Mouse (Mus musculus) midbrain, postnatal 0 days (tissue): ENCODE data around the gene Irs2. TPM values are rescaled to one million over a fixed set of nuclear protein-coding genes. Genes with fewer than 3 reads are reported as not detected.
A peak's percentile ranks its signal among the peaks of the same experiment; 100 is the strongest.

Source experiments
- ATAC-seq: fragments of 200-750 bp; cut with Nextera tagmentation; 2 replicates; pipeline ENCODE4 v1.8.0; 2017; ENCODE audit warnings: moderate number of reproducible peaks, mild to moderate bottlenecking, moderate TSS enrichment, moderate library complexity; ENCODE audit not compliant: low FRiP score
- DNase-seq: peaks from one replicate; pipeline ENCODE4 v3.0.0-alpha.2; 2015; ENCODE audit warnings: low spot score
- H3K27ac ChIP-seq: fragments of 300-500 bp; sonication (generic); 2 replicates; pipeline ENCODE4 v1.5.1; 2014; ENCODE audit warnings: low read depth, mild to moderate bottlenecking, low read length, mixed read lengths
- H3K27me3 ChIP-seq: fragments of 300-500 bp; sonication (generic); 2 replicates; pipeline ENCODE4 v1.6.1; 2014; ENCODE audit warnings: low read length, control low read depth, mixed read lengths; ENCODE audit not compliant: insufficient read depth
- H3K36me3 ChIP-seq: fragments of 300-500 bp; sonication (generic); 2 replicates; pipeline ENCODE4 v1.6.1; 2014; ENCODE audit warnings: low read length, control low read depth, mixed read lengths; ENCODE audit not compliant: insufficient read depth
- H3K4me1 ChIP-seq: fragments of 300-500 bp; sonication (generic); 2 replicates; pipeline ENCODE4 v1.6.1; 2014; ENCODE audit warnings: mild to moderate bottlenecking, control low read depth, antibody characterized with exemption, low read length, mixed read lengths; ENCODE audit not compliant: insufficient read depth
- H3K4me2 ChIP-seq: fragments of 300-500 bp; sonication (generic); 2 replicates; pipeline ENCODE4 v1.6.1; 2014; ENCODE audit warnings: low read depth, mild to moderate bottlenecking, low read length, mixed read lengths; ENCODE audit not compliant: poor library complexity, severe bottlenecking
- H3K4me3 ChIP-seq: fragments of 300-500 bp; sonication (generic); 2 replicates; pipeline ENCODE4 v1.5.1; 2014; ENCODE audit warnings: low read depth, mild to moderate bottlenecking, low read length, moderate library complexity
- H3K9ac ChIP-seq: fragments of 300-500 bp; sonication (generic); replicated peaks from 2 replicates; pipeline ENCODE4 v1.6.1; 2014; ENCODE audit warnings: mild to moderate bottlenecking, low read length, moderate library complexity, mixed read lengths; ENCODE audit not compliant: poor library complexity, severe bottlenecking
- H3K9me3 ChIP-seq: fragments of 300-500 bp; sonication (generic); 2 replicates; pipeline ENCODE4 v1.6.1; 2016; ENCODE audit warnings: low read length, control low read depth
- CTCF ChIP-seq: IDR thresholded peaks from 2 replicates; pipeline ENCODE4 v1.5.1; 2016; ENCODE audit warnings: antibody characterized with exemption, mild to moderate bottlenecking
- WGBS: fragments of 180-500 bp; shearing (Covaris S2); extraction: QIAGEN DNeasy Blood & Tissue Kit; methylation state at CpG from one replicate; pipeline ENCODE4 v1.1.7; 2014; 5-methylcytosine and 5-hydroxymethylcytosine counted together
- polyA plus RNA-seq: library from polyadenylated mRNA; unstranded; fragments of >200 nt; fragmentation: Nextera tagmentation; extraction: Ambion mirVana; gene quantifications from 2 replicates; pipeline ENCODE4 v1.2.1, GENCODE M21; 2015
- total RNA-seq: library from RNA; depleted of rRNA; stranded (reverse); fragments of >200 nt; gene quantifications from 2 replicates; pipeline ENCODE4 v1.2.3, GENCODE M21; 2014

The Irs2 gene
- total and polyA plus RNA-seq, 2 experiments from 2014 or later, result 5.6 to 40.4 TPM

DNA sequence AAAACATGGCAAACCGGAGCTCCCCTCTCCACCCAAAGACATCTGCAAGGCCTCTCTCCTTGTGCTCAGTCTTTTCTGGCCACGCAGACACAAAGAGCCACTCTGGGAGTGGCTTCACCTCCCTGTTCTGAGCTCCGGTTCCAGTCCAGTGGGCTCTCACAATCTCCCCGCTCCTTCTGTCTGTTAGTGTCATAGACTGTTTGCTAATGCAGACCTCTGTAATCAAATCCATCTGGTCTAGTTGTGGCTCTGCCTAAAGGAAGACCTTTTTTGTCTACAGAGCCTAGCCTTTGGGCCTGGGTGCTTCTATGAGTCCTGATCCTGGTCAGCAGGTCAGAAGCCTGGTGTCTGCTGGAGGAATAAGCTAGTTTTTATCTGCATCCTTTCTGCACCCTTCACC is 56.7 kb downstream of the Irs2 start:
- no peak for TF ChIP-seq CTCF
- Histone ChIP-seq H3K4me3 (no peak overlapping the region), H3K9ac (no peak overlapping the region), H3K9me3 (no peaks in the 10 kb centered on the region), H3K36me3 (no peaks in the 10 kb centered on the region), H3K4me1 (peaks cover 3% of the 10 kb centered on the region; the same call in 1 of the 2 replicates), H3K27ac (no peak overlapping the region), H3K27me3 (no peaks in the 10 kb centered on the region), H3K4me2 (no peak overlapping the region)
- ATAC-seq (no peak), DNase-seq (no peak)
- WGBS, result 65% methylated on average over 4 of the region's 4 CpGs

- no peak for TF ChIP-seq CTCF
- whole genome bisulfite sequencing, result 6% methylated on average over 23 of the region's 23 CpGs
- DNase-seq (peak; percentile 62), ATAC-seq (no peak; the same call in 1 of the 2 replicates)
- peak overlapping the region; percentile 35 for H3K4me2 ChIP-seq
- no peak overlapping the region for H3K9ac ChIP-seq
- no peaks in the 10 kb centered on the region for H3K36me3 ChIP-seq
- no peaks in the 10 kb centered on the region for H3K9me3 ChIP-seq
- H3K27me3 ChIP-seq, result no peaks in the 10 kb centered on the region
- H3K4me3 ChIP-seq, result no peak overlapping the region
- peaks cover 4% of the 10 kb centered on the region; the same call in 1 of the 2 replicates for H3K4me1 ChIP-seq
- no peak overlapping the region for H3K27ac ChIP-seq
Observed at GRCm38 (mm10) chr8:10945939-10946740, 62.1 kb downstream of the Irs2 start.

DNA sequence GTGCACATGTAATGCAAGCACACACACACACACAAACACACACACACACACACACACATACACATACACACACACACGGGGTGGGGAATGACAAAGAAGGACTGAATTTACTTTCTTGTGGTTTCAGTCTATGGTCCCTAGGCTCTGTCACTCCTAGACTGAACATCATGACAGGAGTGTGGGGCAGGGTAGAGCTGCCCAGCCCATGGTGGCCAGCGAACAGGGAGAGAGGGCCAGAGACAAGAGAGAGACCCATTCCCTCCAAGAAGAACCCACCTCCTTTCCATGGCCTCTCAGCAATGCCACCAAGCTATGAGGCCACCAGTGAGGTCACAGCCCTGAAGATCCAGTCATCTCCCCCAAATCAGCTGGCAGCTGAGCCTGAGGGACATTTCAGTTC is 62.8 kb downstream of the Irs2 start:
- H3K36me3 ChIP-seq, result no peaks in the 10 kb centered on the region
- ATAC-seq (no peak), DNase-seq (no peak)
- H3K27me3 ChIP-seq, result no peaks in the 10 kb centered on the region
- H3K9ac ChIP-seq, result no peak overlapping the region
- H3K4me2 ChIP-seq, result no peak overlapping the region
- WGBS, result 84% methylated on average over 2 of the region's 2 CpGs
- H3K9me3 ChIP-seq, result no peaks in the 10 kb centered on the region
- H3K4me1 ChIP-seq, result peaks cover 4% of the 10 kb centered on the region; the same call in 1 of the 2 replicates
- no peak overlapping the region for H3K27ac ChIP-seq
- no peak for TF ChIP-seq CTCF
- no peak overlapping the region for H3K4me3 ChIP-seq

- no peak overlapping the region for H3K4me3 ChIP-seq
- peaks cover 4% of the 10 kb centered on the region; the same call in 1 of the 2 replicates for H3K4me1 ChIP-seq
- no peak overlapping the region for H3K27ac ChIP-seq
- no peaks in the 10 kb centered on the region for H3K27me3 ChIP-seq
- WGBS, result 82% methylated on average over 9 of the region's 9 CpGs
- no peak overlapping the region for H3K4me2 ChIP-seq
- DNase-seq (no peak), ATAC-seq (no peak)
- H3K36me3 ChIP-seq, result no peaks in the 10 kb centered on the region
- TF ChIP-seq CTCF, result no peak
- no peak overlapping the region for H3K9ac ChIP-seq
- no peaks in the 10 kb centered on the region for H3K9me3 ChIP-seq
Observed at GRCm38 (mm10) chr8:10943314-10944060, 64.8 kb downstream of the Irs2 start.

DNA sequence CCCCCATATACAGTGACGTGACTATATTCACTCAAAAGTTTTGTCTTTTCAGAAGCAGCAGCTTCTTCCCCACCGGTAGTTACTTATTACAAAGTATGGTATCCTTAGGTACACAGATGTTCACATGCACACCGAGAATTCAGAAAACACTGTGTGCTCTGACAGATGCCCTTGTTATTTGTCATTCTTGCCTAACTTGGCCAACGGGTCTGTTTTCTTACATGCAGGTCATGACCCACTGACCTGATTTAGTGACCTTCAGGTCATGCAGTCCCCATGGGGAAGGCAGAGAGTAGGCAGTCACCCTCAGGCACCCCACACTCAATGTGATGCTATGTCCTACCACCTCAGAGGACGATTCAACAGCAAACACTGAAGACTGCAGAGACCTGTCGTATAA is 68.4 kb downstream of the Irs2 start:
- H3K9ac ChIP-seq, result no peak overlapping the region
- 72% methylated on average over 6 of the region's 6 CpGs for WGBS

More for the DNA sequence above, 68.4 kb downstream of the Irs2 start:
- H3K27me3 ChIP-seq, result no peaks in the 10 kb centered on the region
- H3K36me3 ChIP-seq, result no peaks in the 10 kb centered on the region
- no peak overlapping the region for H3K4me3 ChIP-seq
- H3K4me1 ChIP-seq, result no peaks in the 10 kb centered on the region
- no peak for TF ChIP-seq CTCF
- H3K4me2 ChIP-seq, result no peak overlapping the region
- DNase-seq, result no peak
- no peak for ATAC-seq
- no peak overlapping the region for H3K27ac ChIP-seq
- no peaks in the 10 kb centered on the region for H3K9me3 ChIP-seq
